Mouse (Mus musculus) retina, adult 2 months (tissue): ENCODE measurements around the gene Lrch4.

Source experiments
- DNase-seq: peaks from one replicate; pipeline ENCODE4 v3.0.0-alpha.2; 2012; ENCODE audit warnings: low read depth, low spot score

Gene Lrch4

DNA sequence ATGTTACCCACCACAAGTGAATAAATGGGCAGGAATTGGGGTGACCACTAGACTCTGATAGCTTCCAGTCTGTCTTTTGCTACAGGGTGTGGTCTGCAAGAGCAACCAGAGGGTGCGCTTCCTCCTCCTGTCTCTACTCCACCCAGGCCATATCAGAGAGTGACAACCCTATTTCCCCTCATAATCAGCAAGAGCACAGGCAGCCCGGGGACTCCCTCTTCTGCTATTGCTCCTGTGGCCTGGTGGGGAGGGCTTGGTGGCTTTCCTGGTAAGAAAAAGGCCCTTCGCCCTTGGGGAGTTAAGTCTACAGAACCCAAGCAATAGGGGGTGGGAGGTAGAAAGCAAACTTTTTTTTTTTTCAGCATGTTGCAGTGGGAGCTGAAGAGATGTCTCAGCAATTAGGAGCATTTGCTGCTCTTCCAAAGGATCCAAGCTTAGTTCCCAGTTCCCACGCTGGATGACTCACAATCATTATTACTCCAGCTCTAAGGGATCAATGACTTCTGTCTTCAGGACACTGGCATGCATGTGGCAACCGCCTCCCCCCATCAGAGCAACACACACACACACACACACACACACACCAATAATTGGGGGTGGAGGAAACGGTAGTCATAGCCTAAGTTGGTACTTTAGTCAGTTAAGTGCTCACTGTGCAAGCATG, 57.3 kb downstream of the Lrch4 start:
- no peak for DNase-seq

DNA sequence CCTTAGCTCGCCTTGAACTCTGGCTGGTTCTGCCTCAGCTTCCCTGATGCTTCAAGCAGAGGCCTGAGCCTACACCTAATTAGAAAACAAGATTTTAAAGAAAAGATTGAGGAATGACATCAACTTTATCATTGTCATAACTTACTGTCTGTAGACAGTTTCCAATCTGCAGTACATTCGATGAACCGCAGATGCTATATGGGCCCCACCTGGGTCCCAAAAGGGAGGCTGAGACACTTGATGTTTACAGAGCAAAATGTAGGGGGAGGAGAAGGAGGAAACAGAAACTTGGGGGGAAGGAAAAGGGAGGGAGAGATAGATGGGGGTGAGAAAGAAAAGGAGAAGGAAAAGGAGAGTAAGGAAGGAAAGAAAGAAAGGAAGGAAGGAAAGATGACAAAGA, 61.1 kb downstream of the Lrch4 start:
- no peak for DNase-seq

DNA sequence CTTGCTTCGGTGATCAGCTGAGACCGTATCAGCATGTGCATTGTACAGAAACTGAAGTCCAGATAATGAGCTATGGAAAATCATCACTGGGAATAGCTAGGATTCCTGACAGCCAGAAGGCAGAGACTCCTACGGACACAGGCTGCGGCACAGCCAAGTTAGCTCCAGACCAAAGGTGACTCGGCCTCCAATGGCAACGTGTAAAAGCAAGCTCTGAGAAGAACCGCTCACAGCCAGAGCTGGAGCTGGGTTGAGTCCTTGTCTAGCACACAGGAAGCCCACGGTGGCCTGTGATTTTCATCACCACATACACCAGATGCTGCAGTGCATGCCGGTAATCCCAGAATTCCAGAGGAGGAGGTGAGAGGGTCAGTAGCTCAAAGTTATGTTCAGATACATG, 61.6 kb downstream of the Lrch4 start:
- DNase-seq = no peak
